Mouse (Mus musculus) liver, postnatal 0 days (tissue): Measurements from ENCODE around the gene Flt1.

ENCODE experiments used
- CTCF ChIP-seq: sonication (generic); IDR thresholded peaks from 2 replicates; pipeline ENCODE4 v1.5.1; 2016; ENCODE audit warnings: antibody characterized with exemption, low read depth
- EP300 ChIP-seq: IDR thresholded peaks from 2 replicates; pipeline ENCODE4 v1.6.1; 2016; ENCODE audit warnings: antibody characterized with exemption, low read depth, mild to moderate bottlenecking

- TF ChIP-seq EP300 (no peak), CTCF (no peak)
Measured at GRCm38 (mm10) chr5:147572695-147573094, 153.1 kb downstream of the Flt1 start.
